Mouse (Mus musculus) thymus, adult 2 months (tissue): ENCODE measurements around the gene Srp14.

Experiments used
- CTCF ChIP-seq: fragments of 200-500 bp; IDR thresholded peaks from 2 replicates; pipeline ENCODE4 v1.5.1; 2012; ENCODE audit warnings: mild to moderate bottlenecking, control low read depth, low read length, moderate library complexity, borderline replicate concordance; ENCODE audit not compliant: control insufficient read depth, poor library complexity, insufficient read depth; ENCODE audit errors: extremely low read depth
- POLR2A ChIP-seq: fragments of 200-500 bp; IDR thresholded peaks from 2 replicates; pipeline ENCODE4 v1.6.1; 2012; ENCODE audit warnings: mild to moderate bottlenecking, low read length, control low read depth, moderate library complexity; ENCODE audit not compliant: control insufficient read depth, poor library complexity, insufficient read depth; ENCODE audit errors: extremely low read depth

DNA sequence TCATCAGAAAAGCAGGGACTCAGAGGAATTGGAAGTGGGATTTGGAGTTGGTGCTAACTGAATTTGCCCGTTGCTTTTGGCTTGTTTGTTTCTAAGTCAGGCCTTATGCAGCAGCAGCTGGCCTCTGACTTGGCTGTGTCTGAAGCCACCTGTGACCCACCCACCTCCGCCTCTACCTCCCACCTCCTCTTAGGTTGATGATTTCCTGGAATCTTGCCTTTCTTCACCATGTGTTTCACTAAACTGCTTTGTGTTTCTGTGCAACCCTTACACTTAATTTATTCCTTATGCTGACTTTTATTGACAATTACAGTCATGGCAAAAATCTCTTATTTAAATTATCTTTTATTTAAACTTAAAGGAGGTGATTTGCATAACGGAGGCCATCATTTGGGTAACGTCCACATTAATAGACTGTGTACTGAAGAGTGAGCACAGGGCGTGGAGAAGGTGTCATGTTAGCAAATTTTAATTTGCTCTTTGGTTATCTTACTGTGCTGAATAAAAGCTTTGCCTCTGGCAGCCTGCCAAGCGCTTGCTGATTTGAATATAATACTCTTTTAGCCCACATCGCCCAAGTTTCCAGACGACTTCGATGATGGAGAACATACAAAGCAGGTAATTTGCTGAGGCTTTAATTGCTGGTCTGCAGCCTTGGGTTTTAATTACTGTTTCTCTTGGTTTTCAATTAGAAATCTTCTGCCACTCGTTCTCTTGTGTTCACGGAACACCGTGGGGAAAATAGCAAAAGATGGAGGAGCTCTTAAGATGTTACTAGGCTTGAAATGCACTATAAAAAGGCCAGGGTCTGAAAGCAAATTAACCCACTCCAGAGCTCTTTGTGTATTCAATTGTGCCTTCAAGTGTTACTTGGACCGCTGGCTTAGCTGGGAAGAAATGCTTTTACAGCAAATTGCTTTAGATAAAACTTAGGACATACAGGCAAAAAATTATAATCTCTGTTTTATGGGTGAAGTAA is 33.5 kb downstream of the Srp14 start:
- TF ChIP-seq POLR2A (no peak), CTCF (no peak)
